9 mouse cellular contexts compared by ENCODE assay signal in genomic region chr4:99235203-99235856, GRCm38 (mm10). TPM values are rescaled to one million over a fixed set of nuclear protein-coding genes. Genes with fewer than 3 reads are reported as not detected.
DNase-seq lines count a peak whose midpoint lies in the region; ATAC-seq and TF ChIP-seq lines count a peak whose summit lies in the region.
"Had no signal": no experiment of that assay in that cellular context is flagged by ENCODE, and none has a peak within 500 bp of the region (broad histone marks: within the 10 kb centered on the region; RNA-seq: fewer than 3 reads in every experiment).

No protein-coding gene starts in this region.

- no peaks in the 10 kb centered on the region for H3K79me2 ChIP-seq in liver, adult 2 months (ENCODE audit: control insufficient read depth, insufficient read depth, low read length)

- WGBS in liver, adult 2 months = 95% methylated on average over 8 of the region's 8 CpGs
- WGBS in liver, embryonic 11.5 days = 87% methylated on average over 8 of the region's 8 CpGs
- WGBS in limb, embryonic 10.5 days = 88% methylated on average over 8 of the region's 8 CpGs

- H3K9ac ChIP-seq in liver, adult 2 months (ENCODE audit: low read depth, low read length) = no peak overlapping the region
- H3K9ac ChIP-seq in liver, embryonic 11.5 days (ENCODE audit: low read depth, low read length) = no peak overlapping the region
- H3K9ac ChIP-seq: lung, embryonic 15.5 days had no signal

- DNase-seq in adrenal gland, postnatal 10 days = peak; percentile 19
- DNase-seq in adrenal gland, adult 2 months = no peak
- peak; percentile 35 for DNase-seq in liver, adult 2 months (ENCODE audit: extremely low read depth, low read depth, low spot score)
- no peak for DNase-seq in liver, embryonic 11.5 days (ENCODE audit: low spot score)
- DNase-seq in embryo, embryonic 10.5 days (ENCODE audit: low spot score) = peak; percentile 86
- DNase-seq in limb, embryonic 10.5 days (ENCODE audit: low spot score) = peak; percentile 28
- peak; percentile 62 for DNase-seq in splenic B cell, adult 2 months (ENCODE audit: low read depth, low spot score)
- no peak for DNase-seq in adrenal gland, postnatal 4 days (ENCODE audit: low spot score in 2 of 2)

- no peak for ATAC-seq in liver, embryonic 11.5 days (replicated peaks; ENCODE audit: low FRiP score)

- TF ChIP-seq CTCF in liver, adult 2 months (IDR thresholded peaks at IDR 0.05; ENCODE audit: low read depth, low read length) = 0 out of 2 replicates have a peak, but pooled peaks have one; percentile 27

- no peak overlapping the region for H3K4me3 ChIP-seq in liver, adult 2 months (ENCODE audit: insufficient read depth, low read depth, low read length)
- no peak overlapping the region for H3K4me3 ChIP-seq in liver, embryonic 11.5 days (ENCODE audit: low read depth, low read length)
- no peak overlapping the region for H3K4me3 ChIP-seq in limb, embryonic 10.5 days
- H3K4me3 ChIP-seq: lung, embryonic 15.5 days had no signal

- H3K36me3 ChIP-seq in liver, adult 2 months (ENCODE audit: control insufficient read depth, insufficient read depth, low read length) = peaks cover 23% of the 10 kb centered on the region
- H3K36me3 ChIP-seq in liver, embryonic 11.5 days (ENCODE audit: control insufficient read depth, insufficient read depth, low read length) = peaks cover 3% of the 10 kb centered on the region; the same call in 1 of the 2 replicates
- H3K36me3 ChIP-seq in limb, embryonic 10.5 days = peaks cover 12% of the 10 kb centered on the region
- no peaks in the 10 kb centered on the region for H3K36me3 ChIP-seq in splenic B cell, adult 2 months (ENCODE audit: control insufficient read depth, insufficient read depth, low read length, poor library complexity, severe bottlenecking)
- H3K36me3 ChIP-seq: lung, embryonic 15.5 days had no signal

- H3K9me3 ChIP-seq in liver, embryonic 11.5 days (ENCODE audit: control insufficient read depth, low read length) = no peaks in the 10 kb centered on the region
- H3K9me3 ChIP-seq in limb, embryonic 10.5 days (replicated peaks) = no peaks in the 10 kb centered on the region
- H3K9me3 ChIP-seq: lung, embryonic 15.5 days had no signal

- H3K27me3 ChIP-seq in liver, adult 2 months (ENCODE audit: control insufficient read depth, insufficient read depth, low read length) = no peaks in the 10 kb centered on the region
- no peaks in the 10 kb centered on the region for H3K27me3 ChIP-seq in liver, embryonic 11.5 days (replicated peaks; ENCODE audit: control insufficient read depth, insufficient read depth, low read length)
- H3K27me3 ChIP-seq in limb, embryonic 10.5 days (ENCODE audit: low read depth, poor library complexity, severe bottlenecking) = no peaks in the 10 kb centered on the region
- H3K27me3 ChIP-seq in splenic B cell, adult 2 months (ENCODE audit: control insufficient read depth, insufficient read depth, low read length, poor library complexity, severe bottlenecking) = no peaks in the 10 kb centered on the region
- H3K27me3 ChIP-seq: lung, embryonic 15.5 days had no signal

- H3K4me2 ChIP-seq in liver, embryonic 11.5 days = no peak overlapping the region
- H3K4me2 ChIP-seq: lung, embryonic 15.5 days had no signal

- no peak overlapping the region for H3K27ac ChIP-seq in liver, adult 2 months (replicated peaks; ENCODE audit: insufficient read depth, low read depth, low read length)
- H3K27ac ChIP-seq in liver, embryonic 11.5 days (ENCODE audit: low read depth, low read length) = no peak overlapping the region
- no peak overlapping the region for H3K27ac ChIP-seq in limb, embryonic 10.5 days
- H3K27ac ChIP-seq: lung, embryonic 15.5 days had no signal

- H3K4me1 ChIP-seq in liver, adult 2 months (ENCODE audit: control insufficient read depth, insufficient read depth, low read length) = no peaks in the 10 kb centered on the region
- H3K4me1 ChIP-seq in liver, embryonic 11.5 days (replicated peaks; ENCODE audit: control insufficient read depth, insufficient read depth, low read length) = no peaks in the 10 kb centered on the region
- H3K4me1 ChIP-seq in limb, embryonic 10.5 days = no peaks in the 10 kb centered on the region
- H3K4me1 ChIP-seq: lung, embryonic 15.5 days had no signal

- no peak for TF ChIP-seq POLR2A in liver, adult 2 months (IDR thresholded peaks at IDR 0.05; ENCODE audit: extremely low read depth, insufficient read depth, low read length)

RNA-seq across cellular contexts. Expression of gene Atg4c, which starts 41.6 kb away (rescaled TPM):
- 10 to 100 TPM; 11.6 to 12.8 TPM for total RNA-seq in adrenal gland, postnatal 10 days (2021)
- 10 to 100 TPM; 11.8 to 15.7 TPM for total RNA-seq in adrenal gland, adult 2 months (2021)
- polyA plus RNA-seq in adrenal gland, adult 2 months (2012; rRNA removed) = 2.2 TPM in 2 replicates
- total RNA-seq in liver, adult 2 months (2014; rRNA removed) = 8.5 and 9.4 TPM in 2 replicates
- polyA plus RNA-seq in liver, adult 2 months (2012; rRNA removed) = 3.7 and 4.3 TPM in 2 replicates
- 8.7 and 11.7 TPM in 2 replicates for polyA plus RNA-seq in liver, embryonic 11.5 days (2014; fragmentation: Nextera tagmentation; extraction: Ambion mirVana)
- polyA plus RNA-seq in limb, embryonic 10.5 days (2016; fragmentation: Nextera tagmentation; extraction: Ambion mirVana) = 12.4 and 15.5 TPM in 2 replicates
- total RNA-seq in adrenal gland, postnatal 4 days (2021) = 10 to 100 TPM; 12.9 to 13.8 TPM

Comparison
In these comparisons a context has a peak if more than half of its experiments do, and no peak if none do; other contexts are left out.
1. DNase-seq: peak in adrenal gland, postnatal 10 days (single experiment), liver, adult 2 months (single experiment), embryo, embryonic 10.5 days (single experiment), limb, embryonic 10.5 days (single experiment) and splenic B cell, adult 2 months (single experiment); none in adrenal gland, adult 2 months (single experiment), liver, embryonic 11.5 days (single experiment) and adrenal gland, postnatal 4 days (0 of 2).